14 mouse cellular contexts compared by ENCODE assay signal in genomic region chr2:7346703-7347461, GRCm38 (mm10).
DNase-seq lines count a peak whose midpoint lies in the region; ATAC-seq lines count a peak whose summit lies in the region.
"Had no signal": no experiment of that assay in that cellular context is flagged by ENCODE, and none has a peak within 500 bp of the region (broad histone marks: within the 10 kb centered on the region; RNA-seq: fewer than 3 reads in every experiment).

No protein-coding gene starts in this region.

- no peak overlapping the region for H3K27ac ChIP-seq in embryonic facial prominence, embryonic 14.5 days (replicated peaks; ENCODE audit: low read depth, low read length)
- H3K27ac ChIP-seq in embryonic facial prominence, embryonic 10.5 days (replicated peaks) = no peak overlapping the region
- no peak overlapping the region for H3K27ac ChIP-seq in liver, embryonic 12.5 days
- H3K27ac ChIP-seq: embryonic facial prominence, embryonic 15.5 days; midbrain, embryonic 12.5 days had no signal

- 72% methylated on average over 4 of the region's 4 CpGs for WGBS in embryonic facial prominence, embryonic 14.5 days
- 84% methylated on average over 4 of the region's 4 CpGs for WGBS in embryonic facial prominence, embryonic 10.5 days
- 68% methylated on average over 4 of the region's 4 CpGs for WGBS in liver, embryonic 12.5 days (ENCODE audit: insufficient replicate concordance)

- H3K9me3 ChIP-seq in embryonic facial prominence, embryonic 14.5 days (ENCODE audit: control insufficient read depth, low read length) = no peaks in the 10 kb centered on the region
- H3K9me3 ChIP-seq in embryonic facial prominence, embryonic 10.5 days = no peaks in the 10 kb centered on the region
- H3K9me3 ChIP-seq in liver, embryonic 12.5 days (replicated peaks) = no peaks in the 10 kb centered on the region
- H3K9me3 ChIP-seq: embryonic facial prominence, embryonic 15.5 days; midbrain, embryonic 12.5 days had no signal

- H3K4me1 ChIP-seq in embryonic facial prominence, embryonic 14.5 days (ENCODE audit: control insufficient read depth, insufficient read depth, low read length) = no peaks in the 10 kb centered on the region
- H3K4me1 ChIP-seq in embryonic facial prominence, embryonic 10.5 days = peaks cover 5% of the 10 kb centered on the region
- H3K4me1 ChIP-seq in liver, embryonic 12.5 days = no peaks in the 10 kb centered on the region
- H3K4me1 ChIP-seq: midbrain, embryonic 12.5 days had no signal

- DNase-seq in embryonic facial prominence, embryonic 14.5 days (ENCODE audit: low spot score) = peak; percentile 33
- no peak for DNase-seq in embryonic facial prominence, embryonic 10.5 days (ENCODE audit: low spot score)
- DNase-seq in kidney, postnatal 4 days = peak; percentile 3 to 4
- no peak for DNase-seq in kidney, adult 18-20 months
- DNase-seq in layer of hippocampus, postnatal 10 days (ENCODE audit: low spot score in 2 of 2) = peak; percentile 38 to 52
- DNase-seq in ovary, postnatal 36 days (ENCODE audit: low spot score) = peak; percentile 15
- no peak for DNase-seq in retina, embryonic 14.5 days (ENCODE audit: low spot score)
- DNase-seq: cerebellum, adult 9-10 months; kidney, postnatal 25 days; liver; thymus, adult 18-20 months had no signal

- H3K9ac ChIP-seq in embryonic facial prominence, embryonic 14.5 days (ENCODE audit: low read depth, low read length) = no peak overlapping the region
- no peak overlapping the region for H3K9ac ChIP-seq in liver, embryonic 12.5 days
- H3K9ac ChIP-seq: embryonic facial prominence, embryonic 15.5 days; midbrain, embryonic 12.5 days had no signal

- peak; percentile 44; the same call in 1 of the 2 replicates for ATAC-seq in embryonic facial prominence, embryonic 14.5 days (ENCODE audit: low read depth)
- ATAC-seq in liver, embryonic 12.5 days = no peak

- no peak overlapping the region for H3K4me2 ChIP-seq in embryonic facial prominence, embryonic 14.5 days (ENCODE audit: low read depth, low read length)
- H3K4me2 ChIP-seq in liver, embryonic 12.5 days = no peak overlapping the region
- H3K4me2 ChIP-seq: embryonic facial prominence, embryonic 15.5 days; midbrain, embryonic 12.5 days had no signal

- H3K36me3 ChIP-seq in embryonic facial prominence, embryonic 14.5 days (ENCODE audit: control insufficient read depth, insufficient read depth, low read length) = no peaks in the 10 kb centered on the region
- H3K36me3 ChIP-seq in embryonic facial prominence, embryonic 10.5 days (replicated peaks) = no peaks in the 10 kb centered on the region
- no peaks in the 10 kb centered on the region for H3K36me3 ChIP-seq in liver, embryonic 12.5 days
- H3K36me3 ChIP-seq: embryonic facial prominence, embryonic 15.5 days; midbrain, embryonic 12.5 days had no signal

- no peaks in the 10 kb centered on the region for H3K27me3 ChIP-seq in embryonic facial prominence, embryonic 14.5 days (replicated peaks; ENCODE audit: control insufficient read depth, insufficient read depth, low read length)
- H3K27me3 ChIP-seq in embryonic facial prominence, embryonic 10.5 days (replicated peaks; ENCODE audit: low read depth, poor library complexity, severe bottlenecking) = no peaks in the 10 kb centered on the region
- no peaks in the 10 kb centered on the region for H3K27me3 ChIP-seq in liver, embryonic 12.5 days (replicated peaks)
- H3K27me3 ChIP-seq: embryonic facial prominence, embryonic 15.5 days; midbrain, embryonic 12.5 days had no signal

- H3K4me3 ChIP-seq in embryonic facial prominence, embryonic 14.5 days (ENCODE audit: low read depth, low read length) = no peak overlapping the region
- H3K4me3 ChIP-seq in embryonic facial prominence, embryonic 10.5 days = no peak overlapping the region
- no peak overlapping the region for H3K4me3 ChIP-seq in liver, embryonic 12.5 days
- H3K4me3 ChIP-seq: embryonic facial prominence, embryonic 15.5 days; midbrain, embryonic 12.5 days had no signal

Comparison
In these comparisons a context has a peak if more than half of its experiments do, and no peak if none do; other contexts are left out.
1. DNase-seq: peak in embryonic facial prominence, embryonic 14.5 days (single experiment), kidney, postnatal 4 days (2 of 2), layer of hippocampus, postnatal 10 days (2 of 2) and ovary, postnatal 36 days (single experiment); none in embryonic facial prominence, embryonic 10.5 days (single experiment), kidney, adult 18-20 months (single experiment) and retina, embryonic 14.5 days (single experiment).